Mouse (Mus musculus) frontal cortex, postnatal 36 days (tissue): Measurements from ENCODE around the gene Klk7.

Source experiments
- DNase-seq, 2 experiments: peaks; one replicate each; pipeline ENCODE4 v3.0.0; 2022; ENCODE audit warnings: low spot score in 2 of 2

Gene Klk7

GRCm38 (mm10) chr7:43810994-43811393, at the start of gene Klk7:
TSS of gene Klk7 (plus strand) at chr7:43811294.
- DNase-seq = no peak

DNA sequence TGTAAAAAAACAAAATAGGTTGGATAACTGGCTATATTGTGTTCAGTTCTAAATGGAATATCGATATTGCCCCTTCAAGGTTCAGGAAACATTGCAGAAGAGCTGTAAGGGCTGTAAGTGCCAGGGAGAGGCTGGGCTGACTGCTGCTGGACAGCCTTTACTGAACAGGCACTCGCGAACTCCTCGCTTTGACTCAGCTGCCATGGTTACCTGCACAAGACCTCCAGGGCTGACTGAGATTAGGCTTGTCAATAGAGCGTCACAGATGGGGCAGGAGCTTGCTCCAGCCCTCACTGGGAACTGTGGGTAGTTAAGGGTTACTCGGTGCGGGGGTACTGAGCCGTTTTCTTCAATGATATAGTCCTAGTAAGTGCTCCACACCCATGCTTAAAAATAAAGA, 44.6 kb upstream of the Klk7 start:
- no peak for DNase-seq

DNA sequence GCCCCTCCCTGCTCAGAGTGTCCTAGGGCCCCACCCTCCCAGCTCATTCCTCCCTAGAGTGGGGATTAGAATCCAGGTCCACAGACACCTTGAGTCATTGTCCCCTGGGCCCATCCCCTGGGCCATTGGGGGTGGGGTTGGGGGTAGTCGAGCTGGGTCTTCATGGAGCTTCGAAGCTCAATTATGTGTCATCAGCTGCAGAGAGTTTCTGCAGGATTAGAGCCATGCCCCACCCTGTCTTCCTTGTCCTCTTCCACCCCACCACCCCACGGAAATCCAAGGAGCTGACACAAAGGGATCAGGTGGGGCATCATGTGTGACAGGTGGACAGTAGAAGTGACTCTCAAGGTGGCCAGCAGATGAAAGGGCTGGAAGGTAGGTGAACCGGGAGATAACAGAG, 42.5 kb upstream of the Klk7 start, which contains the start of gene Klk12:
Gene Klk12 (plus strand): TSS at position 301 of the 400 bp plus-strand sequence.
- no peak for DNase-seq

GRCm38 (mm10) chr7:43769636-43770035, 41.5 kb upstream of the Klk7 start:
- DNase-seq = no peak

DNA sequence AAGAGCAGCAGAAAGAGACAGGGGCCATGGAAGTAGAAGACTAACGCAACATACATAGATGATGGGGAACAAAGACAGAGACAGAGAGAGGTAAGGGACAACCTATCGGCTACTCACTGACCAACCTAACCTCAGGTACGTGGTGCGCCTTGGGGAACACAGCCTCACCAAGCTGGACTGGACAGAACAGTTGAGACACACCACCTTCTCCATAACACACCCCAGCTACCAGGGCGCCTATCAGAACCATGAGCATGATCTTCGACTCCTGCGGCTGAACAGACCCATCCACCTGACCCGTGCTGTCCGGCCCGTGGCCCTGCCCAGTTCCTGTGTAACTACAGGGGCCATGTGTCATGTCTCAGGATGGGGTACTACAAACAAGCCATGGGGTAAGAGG, 40.4 kb upstream of the Klk7 start:
- DNase-seq = no peak

GRCm38 (mm10) chr7:43771916-43772315, 39.2 kb upstream of the Klk7 start:
- DNase-seq = no peak

DNA sequence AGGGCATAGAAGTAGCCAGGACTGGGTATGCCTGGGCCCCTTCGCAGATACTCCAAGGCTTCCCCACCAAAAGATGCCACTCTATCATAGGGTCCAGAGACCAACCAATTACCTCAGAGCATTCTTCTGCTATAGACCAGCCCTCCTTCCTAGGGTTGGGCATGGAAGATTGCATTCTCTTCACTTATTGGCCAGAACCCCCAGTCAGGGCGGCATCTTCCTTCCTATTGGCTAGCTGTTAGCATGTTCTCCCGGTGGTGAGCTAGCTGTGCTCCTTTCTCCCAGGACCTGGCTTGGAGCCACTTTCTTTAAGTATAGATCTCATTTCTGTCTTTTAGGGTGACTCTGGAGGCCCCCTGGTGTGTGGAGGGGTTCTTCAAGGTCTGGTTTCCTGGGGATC, 38.2 kb upstream of the Klk7 start:
- DNase-seq = no peak

GRCm38 (mm10) chr7:43774364-43774763, 36.7 kb upstream of the Klk7 start, which contains the start of gene Klk11:
TSS of gene Klk11 (plus strand) at chr7:43774604.
- DNase-seq = no peak

GRCm38 (mm10) chr7:43774802-43775201, 36.3 kb upstream of the Klk7 start:
- DNase-seq = no peak

DNA sequence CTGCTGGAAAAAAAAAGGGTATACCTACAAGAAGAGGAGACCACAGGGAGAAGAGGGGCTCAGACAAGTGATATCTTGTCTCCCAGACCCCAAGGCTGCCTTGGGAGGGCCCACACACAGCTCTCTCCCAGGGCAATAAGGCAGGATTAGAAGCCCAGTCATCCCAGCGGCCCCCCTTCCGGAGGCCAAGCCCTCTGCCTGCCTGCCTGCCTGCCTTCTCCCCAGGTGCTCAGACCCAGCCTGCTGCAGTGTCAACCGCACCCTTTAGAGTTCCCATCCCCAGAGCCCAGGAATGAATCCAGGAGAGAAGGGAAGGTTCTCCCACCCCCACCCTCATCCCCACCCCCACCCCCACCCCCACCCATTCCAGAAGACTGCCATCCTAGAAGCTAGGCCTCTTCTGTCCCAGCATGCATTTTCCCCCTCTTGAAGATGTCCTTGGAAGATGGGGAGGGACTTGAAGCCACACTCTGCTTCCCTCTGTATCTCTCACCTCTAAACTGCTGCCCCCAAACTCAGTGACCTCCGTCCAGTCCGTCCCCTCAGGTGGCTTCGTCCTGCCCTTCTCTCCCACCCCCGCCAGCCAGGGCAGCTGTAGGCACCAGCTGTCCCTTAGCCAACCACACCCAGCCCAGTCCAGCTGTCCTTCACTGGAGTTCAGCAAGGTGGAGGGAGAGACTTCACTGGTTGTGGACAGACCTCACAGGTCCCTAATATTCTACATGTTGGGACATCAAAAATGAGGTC, 35.6 kb upstream of the Klk7 start:
- DNase-seq = no peak

- no peak for DNase-seq
Observed at GRCm38 (mm10) chr7:43776506-43776905, 34.6 kb upstream of the Klk7 start.

DNA sequence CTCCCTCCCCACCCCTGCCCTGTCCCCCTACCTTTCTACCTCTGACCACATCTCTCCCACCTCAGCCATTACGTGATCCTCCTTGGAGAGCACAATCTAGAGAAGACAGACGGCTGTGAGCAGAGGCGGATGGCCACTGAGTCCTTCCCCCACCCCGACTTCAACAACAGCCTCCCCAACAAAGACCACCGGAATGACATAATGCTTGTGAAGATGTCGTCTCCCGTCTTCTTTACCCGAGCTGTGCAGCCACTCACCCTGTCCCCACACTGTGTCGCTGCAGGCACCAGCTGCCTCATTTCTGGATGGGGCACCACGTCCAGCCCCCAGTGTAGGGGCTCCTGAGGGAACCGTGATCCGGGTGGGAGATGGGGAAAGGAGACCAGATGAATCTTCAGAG, 33.7 kb upstream of the Klk7 start:
- DNase-seq = no peak

DNA sequence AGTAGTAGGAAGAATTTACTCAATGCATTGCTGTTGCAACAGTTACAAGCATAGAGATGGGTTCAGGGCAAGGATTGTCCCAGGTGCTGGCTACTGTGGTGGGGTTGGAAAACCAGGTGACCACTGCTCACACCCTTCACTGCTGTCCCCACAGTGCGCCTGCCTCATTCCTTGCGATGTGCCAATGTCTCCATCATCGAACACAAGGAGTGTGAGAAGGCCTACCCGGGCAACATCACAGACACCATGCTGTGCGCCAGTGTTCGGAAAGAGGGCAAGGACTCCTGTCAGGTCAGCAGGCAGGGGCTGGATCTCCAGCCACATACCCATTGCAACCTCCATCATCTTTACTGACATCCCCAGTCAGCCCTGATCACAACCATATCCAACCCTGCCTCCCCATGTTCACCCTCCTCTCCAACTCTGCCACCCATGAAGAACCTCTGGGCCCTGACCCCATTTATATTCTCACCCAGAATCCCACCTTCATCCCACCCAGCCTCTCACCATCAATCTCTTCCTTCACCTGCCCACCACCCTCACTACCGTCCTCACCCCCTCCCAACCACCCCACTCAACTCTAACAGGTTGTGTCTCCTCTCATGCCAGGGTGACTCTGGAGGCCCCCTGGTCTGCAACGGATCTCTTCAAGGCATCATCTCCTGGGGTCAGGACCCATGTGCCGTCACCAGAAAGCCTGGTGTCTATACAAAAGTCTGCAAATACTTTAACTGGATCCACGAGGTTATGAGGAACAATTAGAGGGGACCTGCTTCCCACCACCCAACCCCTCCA, 32.7 kb upstream of the Klk7 start:
- DNase-seq = no peak

GRCm38 (mm10) chr7:43780241-43780640, 30.9 kb upstream of the Klk7 start:
- DNase-seq = no peak

GRCm38 (mm10) chr7:43780746-43781145, 30.3 kb upstream of the Klk7 start, which contains the start of gene Klk10:
TSS of gene Klk10 (plus strand) at chr7:43781035.
- DNase-seq = no peak

- DNase-seq = no peak
Observed at GRCm38 (mm10) chr7:43781541-43781940, 29.6 kb upstream of the Klk7 start.

DNA sequence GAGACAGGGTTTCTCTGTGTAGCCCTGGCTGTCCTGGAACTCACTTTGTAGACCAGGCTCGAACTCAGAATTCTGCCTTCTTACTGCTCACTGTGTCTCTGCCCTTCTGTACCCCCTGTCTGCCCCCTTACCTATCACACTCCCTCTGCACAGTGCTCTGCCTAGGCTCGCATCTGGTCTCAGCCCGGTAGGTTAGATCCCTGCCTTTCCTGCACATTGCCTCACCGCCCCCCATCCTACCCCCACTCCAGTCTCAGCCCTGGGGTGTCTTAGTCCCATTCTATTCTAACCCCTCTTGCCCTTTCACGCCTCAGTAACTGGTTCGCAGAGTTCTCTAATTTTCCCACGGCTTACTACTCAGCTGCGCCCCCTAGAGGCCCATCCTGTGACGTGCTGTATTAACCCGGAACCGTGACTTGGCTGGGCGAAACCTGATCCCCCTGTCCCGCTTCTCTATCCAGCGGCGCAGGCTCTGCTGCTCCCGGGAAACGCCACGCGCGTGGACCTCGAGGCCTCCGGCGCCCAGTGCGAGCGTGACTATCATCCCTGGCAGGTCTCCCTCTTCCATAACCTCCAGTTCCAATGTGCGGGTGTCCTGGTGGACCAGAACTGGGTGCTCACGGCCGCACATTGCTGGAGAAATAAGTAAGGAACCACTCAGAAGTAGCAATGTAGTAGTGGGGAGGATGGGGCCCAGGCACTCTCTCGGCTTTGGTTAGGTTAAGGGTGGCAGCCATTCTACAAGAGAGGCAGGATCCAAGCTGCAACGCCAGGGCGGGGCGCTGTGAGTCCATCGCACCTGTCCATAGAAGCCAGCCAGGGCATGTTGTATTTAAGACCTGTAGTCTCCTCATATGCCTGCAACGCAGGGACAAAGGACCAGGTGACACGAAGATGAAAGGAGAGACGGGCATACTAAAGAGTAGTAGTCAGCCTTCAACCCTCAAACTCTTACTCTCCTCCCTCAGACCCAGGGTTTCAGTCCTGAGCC, 28.5 kb upstream of the Klk7 start:
- DNase-seq = peak; percentile 66 to 69

DNA sequence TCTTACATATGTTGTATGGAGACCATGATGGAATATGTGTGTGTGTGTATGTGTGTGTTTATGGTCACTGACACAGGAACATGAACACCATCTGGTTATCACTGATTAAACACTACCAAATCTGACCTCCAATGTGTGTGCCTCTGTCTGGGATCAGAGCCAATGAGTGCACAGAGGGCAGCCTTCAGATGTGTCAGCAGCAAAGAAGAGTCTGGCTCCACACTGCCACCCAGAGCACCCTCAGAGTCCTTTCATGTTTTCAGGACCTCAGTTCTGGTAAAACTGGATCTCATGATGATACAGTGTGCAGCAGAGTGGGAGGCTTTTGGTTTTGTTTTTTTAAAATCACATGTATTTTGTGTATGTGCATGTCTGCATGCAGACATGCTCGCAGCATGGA, 25.8 kb upstream of the Klk7 start:
- no peak for DNase-seq

- no peak for DNase-seq
Observed at GRCm38 (mm10) chr7:43788096-43788495, 23.0 kb upstream of the Klk7 start.

DNA sequence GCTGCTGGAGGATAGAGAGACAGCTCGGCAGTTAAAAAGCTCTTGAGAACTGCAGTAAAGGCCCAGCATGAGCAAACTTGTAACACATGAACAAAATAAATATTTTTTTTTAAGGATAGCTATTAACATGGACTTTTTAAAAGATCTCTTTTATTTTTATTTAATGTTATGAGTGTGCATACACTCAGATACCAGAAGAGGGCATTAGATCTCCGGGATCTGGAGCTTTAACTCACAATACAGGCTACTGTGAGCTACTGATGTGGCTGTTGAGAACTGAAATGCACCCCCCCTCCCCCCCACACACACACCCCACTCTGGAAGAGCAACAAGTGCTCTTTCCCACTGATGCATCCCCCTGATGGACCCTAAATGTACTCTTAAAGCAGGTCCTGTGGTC, 21.8 kb upstream of the Klk7 start:
- DNase-seq = no peak

DNA sequence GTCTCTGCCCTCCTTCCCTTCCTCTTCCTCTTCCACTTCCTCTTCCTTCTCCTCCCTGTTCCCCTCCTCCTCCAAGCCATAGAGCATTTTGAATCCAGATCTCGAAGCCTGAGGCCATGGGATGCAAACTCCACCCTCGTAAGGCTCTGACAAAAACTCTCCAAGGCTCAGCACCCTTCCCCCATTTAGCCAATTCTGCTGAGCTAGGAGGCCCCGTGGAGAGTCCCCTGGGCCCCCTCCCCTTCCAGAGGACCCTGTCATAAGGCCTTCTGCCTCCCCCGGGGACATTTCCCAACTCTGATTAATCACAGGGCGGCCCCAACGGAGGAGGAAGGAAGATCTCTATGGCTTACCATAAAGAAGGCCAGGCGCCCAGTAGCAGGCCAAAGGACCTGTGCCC, 19.5 kb upstream of the Klk7 start, which contains the start of gene Klk9:
Gene Klk9 (plus strand): TSS at position 301 of the 400 bp plus-strand sequence.
- DNase-seq = no peak

DNA sequence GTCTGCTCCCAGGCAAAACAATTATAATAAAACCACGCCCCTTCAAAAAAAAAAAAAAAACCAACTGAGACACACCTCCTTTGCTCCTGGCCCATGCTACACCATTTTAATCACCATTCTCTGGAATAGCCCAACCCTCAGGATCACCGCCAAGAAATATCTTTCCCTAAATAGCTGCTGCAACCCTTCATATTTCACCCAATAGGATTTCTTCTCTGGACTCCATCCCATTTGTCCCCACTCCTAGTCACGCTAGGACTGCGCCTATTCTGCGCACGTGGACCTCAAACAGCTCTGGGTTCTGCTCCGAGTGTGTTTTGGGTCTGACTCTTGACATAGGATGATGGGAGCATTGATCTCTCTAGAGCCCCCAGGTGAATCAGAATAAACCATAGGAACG, 14.7 kb upstream of the Klk7 start:
- no peak for DNase-seq
